Mouse (Mus musculus): ENCODE results near the gene Cachd1. TPM values are rescaled to one million over a fixed set of nuclear protein-coding genes. Genes with fewer than 3 reads are reported as not detected.

Cachd1 gene
- polyA plus RNA-seq, 1 experiment from 2014 or later, result 12.1 TPM

DNA sequence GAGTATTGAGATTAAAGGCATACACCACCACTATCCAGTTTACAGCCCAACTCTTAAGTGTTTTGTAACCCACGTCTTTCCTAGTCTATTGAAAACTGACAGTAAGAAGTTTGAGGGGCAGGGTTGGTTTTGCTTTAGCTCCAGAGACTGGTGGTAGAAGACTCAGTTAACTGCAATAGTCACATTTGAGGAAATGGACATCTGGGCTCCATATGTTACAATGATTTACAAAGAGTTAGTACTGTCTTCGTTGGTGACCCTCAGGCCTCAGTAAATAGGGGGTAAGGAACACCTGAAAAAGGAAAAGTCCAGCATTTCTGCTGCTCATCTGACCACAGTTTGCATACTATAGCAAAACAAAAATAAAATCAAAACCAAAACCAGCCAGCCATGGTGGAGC lies 150.6 kb downstream of the Cachd1 start:
- Histone ChIP-seq H3K36me3 (ENCODE audit: control insufficient read depth, insufficient read depth, low read length) (no peaks in the 10 kb centered on the region), H3K4me1 (replicated peaks; ENCODE audit: control insufficient read depth, insufficient read depth, low read length) (no peaks in the 10 kb centered on the region), H3K4me3 (ENCODE audit: low read depth, low read length) (no peak overlapping the region), H3K9me3 (ENCODE audit: control insufficient read depth, low read length) (no peaks in the 10 kb centered on the region), H3K9ac (ENCODE audit: low read depth, low read length) (no peak overlapping the region), H3K27ac (ENCODE audit: low read depth, low read length) (no peak overlapping the region), H3K4me2 (no peak overlapping the region), H3K27me3 (replicated peaks; ENCODE audit: control insufficient read depth, insufficient read depth, low read length) (no peaks in the 10 kb centered on the region)
- DNase-seq (ENCODE audit: low spot score), result no peak
- ATAC-seq (replicated peaks; ENCODE audit: low FRiP score), result no peak
- WGBS, result 61% methylated on average over 2 of the region's 2 CpGs

DNA sequence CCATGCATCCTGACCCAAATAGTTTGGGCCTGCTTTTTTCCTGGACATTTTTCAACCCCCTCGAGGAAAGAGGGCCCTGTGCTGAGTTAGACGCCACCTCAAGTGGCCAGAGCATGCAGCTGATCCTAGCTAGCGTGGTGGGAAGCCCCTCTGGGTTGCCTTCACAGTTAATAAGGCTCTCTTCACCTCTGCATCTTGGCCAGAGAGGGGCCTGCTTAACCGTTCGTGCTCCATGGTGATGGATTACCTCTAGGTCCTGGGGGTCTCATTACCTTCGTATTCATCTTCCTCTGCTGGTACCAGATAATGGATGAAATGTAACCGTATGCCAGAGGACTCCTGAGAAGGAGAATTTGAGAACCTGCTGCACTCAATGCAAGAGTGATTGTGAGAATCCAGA lies 167.2 kb downstream of the Cachd1 start:
- ATAC-seq (replicated peaks; ENCODE audit: low FRiP score) (no peak), DNase-seq (ENCODE audit: low spot score) (no peak)
- Histone ChIP-seq H3K4me1 (replicated peaks; ENCODE audit: control insufficient read depth, insufficient read depth, low read length) (no peaks in the 10 kb centered on the region), H3K36me3 (ENCODE audit: control insufficient read depth, insufficient read depth, low read length) (no peaks in the 10 kb centered on the region), H3K27me3 (replicated peaks; ENCODE audit: control insufficient read depth, insufficient read depth, low read length) (no peaks in the 10 kb centered on the region), H3K9me3 (ENCODE audit: control insufficient read depth, low read length) (no peaks in the 10 kb centered on the region), H3K9ac (ENCODE audit: low read depth, low read length) (no peak overlapping the region), H3K4me2 (no peak overlapping the region), H3K4me3 (ENCODE audit: low read depth, low read length) (no peak overlapping the region), H3K27ac (ENCODE audit: low read depth, low read length) (no peak overlapping the region)
- 67% methylated on average over 7 of the region's 7 CpGs for WGBS

DNA sequence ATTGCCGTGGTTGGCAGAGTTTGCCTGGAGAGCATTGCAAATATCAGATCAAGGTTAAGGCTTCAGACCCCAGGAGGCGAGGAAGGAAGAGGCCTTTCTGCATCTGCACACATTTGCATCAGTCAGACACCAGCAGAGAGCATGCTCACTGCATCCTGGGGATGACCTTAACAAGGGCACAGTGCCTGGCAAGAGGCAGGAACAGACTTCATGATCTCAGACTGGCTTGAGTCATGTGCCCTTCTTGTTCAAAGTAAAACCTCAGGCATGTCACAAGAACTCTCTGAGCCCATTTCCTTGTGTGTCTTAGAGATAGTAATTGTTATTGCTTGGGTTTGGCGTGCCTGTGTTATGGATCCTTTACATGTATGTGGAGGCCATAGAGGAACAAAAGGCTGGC lies 167.8 kb downstream of the Cachd1 start:
- DNase-seq (ENCODE audit: low spot score) (no peak), ATAC-seq (replicated peaks; ENCODE audit: low FRiP score) (no peak)
- no peaks in the 10 kb centered on the region for H3K27me3 ChIP-seq (replicated peaks; ENCODE audit: control insufficient read depth, insufficient read depth, low read length)
- WGBS, result 71% methylated on average over 3 of the region's 3 CpGs
- H3K4me3 ChIP-seq (ENCODE audit: low read depth, low read length), result no peak overlapping the region
- no peak overlapping the region for H3K27ac ChIP-seq (ENCODE audit: low read depth, low read length)
- no peaks in the 10 kb centered on the region for H3K4me1 ChIP-seq (replicated peaks; ENCODE audit: control insufficient read depth, insufficient read depth, low read length)
- no peaks in the 10 kb centered on the region for H3K9me3 ChIP-seq (ENCODE audit: control insufficient read depth, low read length)
- no peak overlapping the region for H3K4me2 ChIP-seq
- H3K36me3 ChIP-seq (ENCODE audit: control insufficient read depth, insufficient read depth, low read length), result no peaks in the 10 kb centered on the region
- no peak overlapping the region for H3K9ac ChIP-seq (ENCODE audit: low read depth, low read length)

DNA sequence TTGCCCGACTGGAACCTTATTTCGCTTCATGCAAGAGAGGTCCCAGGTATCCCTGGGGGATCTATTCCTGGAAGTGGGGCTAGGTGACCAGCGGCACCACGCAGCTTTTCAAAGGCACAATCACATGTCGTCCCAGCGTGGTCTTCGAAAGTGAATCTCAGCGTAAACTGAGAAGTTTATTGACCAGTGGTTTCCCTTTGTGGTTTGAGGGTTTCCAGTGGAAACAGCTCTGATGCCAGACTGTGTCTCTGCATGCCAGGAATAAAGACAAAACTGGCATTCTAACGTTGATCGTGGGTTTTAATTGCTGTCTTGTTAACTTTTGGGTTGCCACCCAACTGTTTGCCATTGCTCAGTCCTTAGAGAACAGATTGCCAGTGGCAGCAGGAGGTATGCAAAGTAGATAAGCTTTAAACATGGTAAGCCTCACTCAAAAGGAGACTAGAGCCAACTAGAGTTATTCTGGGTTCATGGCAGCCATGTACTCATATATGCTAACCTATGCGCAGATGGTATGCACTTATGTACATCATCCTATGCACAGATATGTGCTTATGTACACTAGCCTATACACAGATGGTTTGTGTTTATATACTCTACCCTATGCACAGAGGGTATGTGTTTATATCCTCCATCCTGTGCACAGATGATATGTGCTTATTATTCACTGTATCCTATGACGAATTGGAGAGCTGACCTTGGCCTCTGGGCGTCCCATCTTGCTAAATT lies 168.9 kb downstream of the Cachd1 start:
- Histone ChIP-seq H3K9me3 (ENCODE audit: control insufficient read depth, low read length) (no peaks in the 10 kb centered on the region), H3K4me1 (replicated peaks; ENCODE audit: control insufficient read depth, insufficient read depth, low read length) (no peaks in the 10 kb centered on the region)
- ATAC-seq (replicated peaks; ENCODE audit: low FRiP score), result no peak

DNA sequence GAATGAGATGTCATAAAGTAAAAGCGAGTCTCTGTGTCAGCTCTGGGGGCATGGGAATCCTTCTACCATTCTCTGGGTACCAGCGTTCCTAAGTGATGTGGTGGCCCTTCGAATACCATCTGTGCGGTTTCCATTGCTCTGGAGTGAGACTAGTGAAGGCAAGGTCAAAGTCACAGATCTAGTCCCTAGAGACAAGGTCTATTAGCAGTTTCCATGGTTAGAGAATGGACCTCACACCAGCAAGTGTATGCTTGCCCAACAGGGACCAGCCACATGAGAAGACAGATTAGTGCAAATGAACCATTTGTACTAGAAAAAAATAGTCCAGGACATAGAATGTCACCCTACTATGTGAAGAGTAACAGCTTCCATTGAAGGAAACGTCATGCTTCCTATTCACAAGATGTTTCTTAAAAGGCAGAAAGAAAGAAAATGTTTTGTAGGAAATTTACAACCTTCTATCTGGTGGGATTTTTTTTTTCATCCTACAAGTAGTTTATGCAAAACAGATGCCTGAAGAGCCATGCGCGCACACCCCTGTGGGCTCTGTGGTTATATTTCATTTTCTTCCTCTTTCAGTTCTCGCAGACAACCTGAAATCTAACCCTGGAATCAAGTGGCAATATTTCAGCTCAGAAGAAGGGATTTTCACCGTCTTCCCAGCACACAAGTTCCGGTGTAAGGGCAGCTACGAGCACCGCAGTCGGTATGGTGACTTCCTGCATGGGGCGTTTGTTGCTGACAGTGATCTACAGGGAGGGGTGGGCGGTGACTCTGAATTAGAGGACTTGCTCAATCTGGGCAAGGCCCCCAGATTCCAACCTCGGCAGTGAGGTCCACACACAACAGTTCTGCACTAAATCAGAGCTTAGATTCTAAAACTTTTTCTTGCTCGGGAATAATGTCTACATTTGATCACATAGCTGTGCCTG lies 172.3 kb downstream of the Cachd1 start:
- Histone ChIP-seq H3K9ac (ENCODE audit: low read depth, low read length) (no peak overlapping the region), H3K4me2 (no peak overlapping the region), H3K9me3 (ENCODE audit: control insufficient read depth, low read length) (no peaks in the 10 kb centered on the region), H3K4me1 (replicated peaks; ENCODE audit: control insufficient read depth, insufficient read depth, low read length) (no peaks in the 10 kb centered on the region), H3K36me3 (ENCODE audit: control insufficient read depth, insufficient read depth, low read length) (no peaks in the 10 kb centered on the region), H3K4me3 (ENCODE audit: low read depth, low read length) (no peak overlapping the region), H3K27ac (ENCODE audit: low read depth, low read length) (no peak overlapping the region), H3K27me3 (replicated peaks; ENCODE audit: control insufficient read depth, insufficient read depth, low read length) (no peaks in the 10 kb centered on the region)
- ATAC-seq (replicated peaks; ENCODE audit: low FRiP score), result no peak
- 72% methylated on average over 17 of the region's 17 CpGs for WGBS
- DNase-seq (ENCODE audit: low spot score), result no peak

More for the DNA sequence above, 168.9 kb downstream of the Cachd1 start:
- Histone ChIP-seq H3K36me3 (ENCODE audit: control insufficient read depth, insufficient read depth, low read length) (no peaks in the 10 kb centered on the region), H3K9ac (ENCODE audit: low read depth, low read length) (no peak overlapping the region), H3K4me2 (no peak overlapping the region), H3K4me3 (ENCODE audit: low read depth, low read length) (no peak overlapping the region), H3K27me3 (replicated peaks; ENCODE audit: control insufficient read depth, insufficient read depth, low read length) (no peaks in the 10 kb centered on the region), H3K27ac (ENCODE audit: low read depth, low read length) (no peak overlapping the region)
- 67% methylated on average over 13 of the region's 13 CpGs for WGBS
- DNase-seq (ENCODE audit: low spot score), result no peak

DNA sequence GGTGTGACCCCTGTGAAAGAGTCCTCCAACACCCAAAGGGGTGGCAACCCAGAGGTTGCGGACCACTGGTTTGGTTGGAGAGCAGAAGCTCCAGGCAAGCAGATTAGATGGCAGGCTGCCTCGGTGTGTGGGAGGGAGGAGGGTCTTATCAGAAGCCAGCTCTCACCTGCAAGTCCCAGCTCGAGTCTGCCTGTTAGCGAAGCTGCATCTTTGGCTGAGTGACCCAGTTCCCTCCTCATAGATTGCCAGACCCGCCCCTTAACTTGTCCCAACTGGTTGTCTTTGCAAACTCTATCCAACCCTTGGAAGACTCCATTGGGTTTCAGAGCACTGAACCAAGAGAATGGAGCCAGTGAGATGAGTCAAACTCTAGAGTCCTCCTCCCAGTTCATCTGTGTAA lies 173.8 kb downstream of the Cachd1 start:
- H3K9ac ChIP-seq (ENCODE audit: low read depth, low read length), result no peak overlapping the region
- no peaks in the 10 kb centered on the region for H3K36me3 ChIP-seq (ENCODE audit: control insufficient read depth, insufficient read depth, low read length)
- H3K4me1 ChIP-seq (replicated peaks; ENCODE audit: control insufficient read depth, insufficient read depth, low read length), result no peaks in the 10 kb centered on the region
- H3K4me3 ChIP-seq (ENCODE audit: low read depth, low read length), result no peak overlapping the region
- no peak for DNase-seq (ENCODE audit: low spot score)
- no peak overlapping the region for H3K27ac ChIP-seq (ENCODE audit: low read depth, low read length)
- H3K4me2 ChIP-seq, result no peak overlapping the region
- 64% methylated on average over 5 of the region's 5 CpGs for WGBS
- no peaks in the 10 kb centered on the region for H3K27me3 ChIP-seq (replicated peaks; ENCODE audit: control insufficient read depth, insufficient read depth, low read length)
- ATAC-seq (replicated peaks; ENCODE audit: low FRiP score), result no peak
- no peaks in the 10 kb centered on the region for H3K9me3 ChIP-seq (ENCODE audit: control insufficient read depth, low read length)

DNA sequence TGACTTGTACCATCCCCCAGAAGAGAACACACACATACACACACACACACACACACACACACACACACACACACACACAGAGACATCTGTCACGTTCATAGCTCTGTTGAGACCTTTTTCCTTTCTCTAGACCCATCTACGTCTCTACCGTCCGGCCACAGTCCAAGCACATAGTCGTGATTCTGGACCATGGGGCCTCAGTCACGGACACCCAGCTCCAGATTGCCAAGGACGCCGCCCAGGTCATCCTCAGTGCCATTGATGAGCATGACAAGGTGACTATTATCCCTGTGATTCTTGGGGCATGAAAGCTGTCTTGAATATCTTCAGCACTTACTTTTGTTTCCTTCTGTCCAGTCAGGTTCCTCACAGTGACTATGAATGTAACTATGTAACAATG lies 175.4 kb downstream of the Cachd1 start:
- ATAC-seq (replicated peaks; ENCODE audit: low FRiP score), result no peak
- Histone ChIP-seq H3K4me2 (no peak overlapping the region), H3K9me3 (ENCODE audit: control insufficient read depth, low read length) (no peaks in the 10 kb centered on the region), H3K27me3 (replicated peaks; ENCODE audit: control insufficient read depth, insufficient read depth, low read length) (no peaks in the 10 kb centered on the region), H3K9ac (ENCODE audit: low read depth, low read length) (no peak overlapping the region), H3K36me3 (ENCODE audit: control insufficient read depth, insufficient read depth, low read length) (no peaks in the 10 kb centered on the region), H3K4me1 (replicated peaks; ENCODE audit: control insufficient read depth, insufficient read depth, low read length) (no peaks in the 10 kb centered on the region), H3K27ac (ENCODE audit: low read depth, low read length) (no peak overlapping the region), H3K4me3 (ENCODE audit: low read depth, low read length) (no peak overlapping the region)
- 83% methylated on average over 8 of the region's 8 CpGs for WGBS
- no peak for DNase-seq (ENCODE audit: low spot score)

DNA sequence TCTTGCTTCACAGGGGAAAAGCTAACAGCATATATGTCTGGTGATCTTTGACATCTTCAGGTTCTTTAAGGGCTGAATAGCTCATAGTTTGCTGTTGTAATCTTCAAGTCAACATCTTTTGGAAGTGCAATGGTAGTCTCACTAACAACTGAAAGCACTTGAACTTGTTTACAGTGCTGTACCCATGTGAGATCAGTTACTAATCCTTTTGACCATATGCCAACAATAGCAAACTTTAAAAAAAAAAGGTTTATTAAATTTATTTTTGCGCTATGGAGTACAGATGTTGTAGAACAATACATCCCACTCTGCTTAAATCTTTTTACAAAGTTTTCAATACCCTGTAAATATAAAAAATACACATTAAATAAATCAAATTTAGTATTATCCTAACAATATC lies 186.9 kb downstream of the Cachd1 start:
- DNase-seq (ENCODE audit: low spot score), result no peak
- Histone ChIP-seq H3K4me1 (replicated peaks; ENCODE audit: control insufficient read depth, insufficient read depth, low read length) (no peaks in the 10 kb centered on the region), H3K9ac (ENCODE audit: low read depth, low read length) (no peak overlapping the region), H3K27me3 (replicated peaks; ENCODE audit: control insufficient read depth, insufficient read depth, low read length) (no peaks in the 10 kb centered on the region), H3K27ac (ENCODE audit: low read depth, low read length) (no peak overlapping the region), H3K4me3 (ENCODE audit: low read depth, low read length) (no peak overlapping the region), H3K9me3 (ENCODE audit: control insufficient read depth, low read length) (no peaks in the 10 kb centered on the region), H3K4me2 (no peak overlapping the region), H3K36me3 (ENCODE audit: control insufficient read depth, insufficient read depth, low read length) (no peaks in the 10 kb centered on the region; the same call in 1 of the 2 replicates)
- no peak for ATAC-seq (replicated peaks; ENCODE audit: low FRiP score)
- WGBS, result 96% methylated on average over 1 of the region's 1 CpGs
